Mouse (Mus musculus): ENCODE results near the gene Timp3.

Gene Timp3

DNA sequence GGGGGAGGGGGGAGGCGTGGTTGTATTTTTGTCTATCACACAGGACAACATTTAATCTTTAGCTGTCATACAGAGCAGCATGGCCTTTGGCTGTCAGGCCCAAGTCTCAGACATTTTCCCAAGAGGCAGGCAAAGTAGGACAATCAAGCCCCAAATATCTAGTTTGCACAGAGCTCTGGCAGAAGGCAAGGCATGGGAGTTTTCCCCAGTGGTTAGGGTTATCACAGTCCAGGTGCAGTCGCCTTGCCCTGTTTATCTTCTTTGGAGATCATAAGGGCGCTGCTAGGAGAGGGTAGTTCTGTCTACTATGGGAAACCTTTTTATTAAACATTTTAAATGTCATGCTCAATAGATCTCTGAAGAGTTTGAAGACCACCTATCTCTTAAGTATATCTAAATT lies 92.2 kb downstream of the Timp3 start:
- no peak for DNase-seq

DNA sequence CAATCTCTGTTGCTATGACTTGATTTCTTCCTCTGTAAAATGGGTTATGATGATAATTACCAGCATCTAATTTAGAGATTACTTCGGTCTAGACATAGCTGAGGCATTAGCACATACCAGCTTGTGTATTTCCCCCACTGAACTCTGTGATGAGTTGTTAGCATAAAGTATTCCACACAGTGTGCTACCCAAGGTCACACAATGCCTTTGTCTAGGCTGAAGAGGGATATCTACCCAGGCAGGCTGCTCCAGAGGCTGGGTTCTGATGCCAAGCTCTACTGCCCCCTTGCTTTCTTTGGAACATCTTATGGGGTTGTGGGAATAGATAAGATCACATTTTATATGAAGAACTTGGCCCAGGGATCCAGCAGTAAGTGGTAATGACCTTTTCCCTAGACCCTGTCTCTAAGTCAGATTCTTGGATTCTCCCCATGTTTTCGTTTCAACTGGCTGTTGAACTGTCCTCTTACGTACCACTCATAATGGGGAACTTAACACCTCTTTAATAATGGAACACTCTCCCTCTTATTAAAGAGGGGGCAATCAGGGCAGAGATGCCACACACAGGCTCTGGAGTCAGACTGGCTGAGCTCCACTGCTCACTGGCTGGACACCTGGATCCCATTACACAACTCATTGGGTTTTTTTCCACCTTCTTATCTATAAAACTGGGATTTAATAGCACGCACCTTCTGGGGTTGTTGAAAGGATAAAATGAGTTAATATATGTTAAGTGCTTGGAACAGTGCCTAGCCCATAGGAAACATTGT lies 97.6 kb downstream of the Timp3 start:
- no peak for DNase-seq

DNA sequence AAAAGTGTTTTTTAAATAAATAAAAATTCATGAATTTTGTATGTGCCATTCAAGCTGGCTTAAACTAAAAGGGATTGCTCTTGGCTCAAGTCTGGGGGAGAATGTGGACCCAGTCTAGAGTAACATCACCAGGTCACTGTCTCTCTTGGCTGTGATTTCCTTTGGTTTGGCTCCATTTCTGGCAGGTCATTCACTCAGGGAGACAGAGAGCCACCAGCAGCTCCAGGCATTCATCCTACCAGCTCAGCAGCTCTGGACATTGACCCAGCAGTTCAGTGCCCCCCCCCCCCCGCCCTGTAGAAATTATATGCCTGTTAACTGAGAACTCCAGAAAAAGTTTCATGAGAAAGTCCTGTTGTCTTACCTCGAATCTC lies 98.2 kb downstream of the Timp3 start:
- no peak for DNase-seq
